Mouse (Mus musculus) thymus, adult 2 months (tissue): ENCODE results near the gene Fgfr2. TPM values are rescaled to one million over a fixed set of nuclear protein-coding genes. Genes with fewer than 3 reads are reported as not detected.

Experiments used
- DNase-seq: peaks from one replicate; pipeline ENCODE4 v3.0.0; 2021
- H3K27ac ChIP-seq: fragments of 200-500 bp; 2 replicates; pipeline ENCODE4 v1.5.1; 2012; ENCODE audit warnings: low read length, control low read depth; ENCODE audit not compliant: control insufficient read depth, insufficient read depth
- H3K27me3 ChIP-seq: fragments of 200-500 bp; 2 replicates; pipeline ENCODE4 v1.6.1; 2012; ENCODE audit warnings: mild to moderate bottlenecking, low read length, moderate library complexity, mixed read lengths; ENCODE audit not compliant: control insufficient read depth, insufficient read depth
- H3K36me3 ChIP-seq: fragments of 200-500 bp; 2 replicates; pipeline ENCODE4 v1.6.1; 2012; ENCODE audit warnings: mild to moderate bottlenecking, low read length, moderate library complexity; ENCODE audit not compliant: control insufficient read depth, insufficient read depth
- H3K4me1 ChIP-seq: fragments of 200-500 bp; replicated peaks from 2 replicates; pipeline ENCODE4 v1.6.1; 2012; ENCODE audit warnings: low read length; ENCODE audit not compliant: control insufficient read depth, insufficient read depth
- H3K4me3 ChIP-seq: fragments of 200-500 bp; 2 replicates; pipeline ENCODE4 v1.5.1; 2012; ENCODE audit warnings: mild to moderate bottlenecking, low read length, control low read depth, moderate library complexity; ENCODE audit not compliant: control insufficient read depth, insufficient read depth
- CTCF ChIP-seq: fragments of 200-500 bp; IDR thresholded peaks from 2 replicates; pipeline ENCODE4 v1.5.1; 2012; ENCODE audit warnings: mild to moderate bottlenecking, control low read depth, low read length, moderate library complexity, borderline replicate concordance; ENCODE audit not compliant: control insufficient read depth, poor library complexity, insufficient read depth; ENCODE audit errors: extremely low read depth
- POLR2A ChIP-seq: fragments of 200-500 bp; IDR thresholded peaks from 2 replicates; pipeline ENCODE4 v1.6.1; 2012; ENCODE audit warnings: mild to moderate bottlenecking, low read length, control low read depth, moderate library complexity; ENCODE audit not compliant: control insufficient read depth, poor library complexity, insufficient read depth; ENCODE audit errors: extremely low read depth
- WGBS: fragments of 180-500 bp; shearing (Covaris S2); methylation state at CpG from one replicate; pipeline ENCODE4 v1.1.7; 2018; 5-methylcytosine and 5-hydroxymethylcytosine counted together
- polyA plus RNA-seq: library from polyadenylated mRNA; depleted of rRNA; stranded (reverse); fragments of >200 nt; gene quantifications from 2 replicates; pipeline ENCODE4 v1.2.3, GENCODE M21; 2012

Gene Fgfr2
- polyA plus RNA-seq, 1 experiment, result 12.1 TPM

DNA sequence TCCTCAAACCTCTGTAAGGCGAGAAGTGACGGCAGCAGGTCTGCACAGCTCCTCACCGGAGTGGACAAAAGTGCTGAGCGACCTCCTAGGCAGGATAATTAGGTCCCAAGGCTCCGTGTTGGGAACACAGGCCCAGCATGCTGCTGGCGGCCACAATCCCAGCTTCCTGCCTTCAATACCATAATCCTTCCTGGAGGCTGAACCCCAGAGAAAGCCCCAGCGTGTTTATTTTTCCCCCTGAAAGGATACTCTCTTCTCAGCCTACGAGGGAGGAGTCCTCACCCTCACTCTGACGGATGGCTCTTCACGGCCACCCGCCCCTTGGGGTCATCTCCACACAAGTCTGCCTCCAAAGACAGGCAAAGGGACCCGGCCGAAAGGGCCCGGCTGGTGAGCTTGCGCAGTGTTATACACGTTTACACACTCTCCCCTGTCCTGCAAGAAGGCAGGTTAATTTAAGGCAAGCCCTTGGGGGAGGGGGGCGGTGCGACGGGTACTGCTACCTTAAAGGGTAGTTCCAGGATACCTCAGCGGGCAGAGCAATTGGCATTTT, 2859.3 kb downstream of the Fgfr2 start:
- Histone ChIP-seq H3K27ac (no peak overlapping the region), H3K4me3 (no peak overlapping the region), H3K27me3 (no peaks in the 10 kb centered on the region; the same call in 1 of the 2 replicates), H3K36me3 (no peaks in the 10 kb centered on the region), H3K4me1 (no peaks in the 10 kb centered on the region)
- 17% methylated on average over 20 of the region's 20 CpGs for WGBS
- DNase-seq, result no peak
- TF ChIP-seq POLR2A (no peak), CTCF (no peak)

GRCm38 (mm10) chr7:130263233-130263594, 2859.9 kb downstream of the Fgfr2 start:
- no peak overlapping the region for H3K27ac ChIP-seq

GRCm38 (mm10) chr7:130262528-130263232, 2860.5 kb downstream of the Fgfr2 start:
- Histone ChIP-seq H3K36me3 (no peaks in the 10 kb centered on the region), H3K4me3 (no peak overlapping the region), H3K27me3 (no peaks in the 10 kb centered on the region; the same call in 1 of the 2 replicates), H3K4me1 (no peaks in the 10 kb centered on the region), H3K27ac (no peak overlapping the region)
- DNase-seq, result no peak
- whole genome bisulfite sequencing, result 38% methylated on average over 17 of the region's 17 CpGs
- TF ChIP-seq POLR2A (no peak), CTCF (no peak)

More at GRCm38 (mm10) chr7:130263233-130263594, 2859.9 kb downstream of the Fgfr2 start:
- DNase-seq, result no peak
- H3K4me3 ChIP-seq, result no peak overlapping the region
- WGBS, result 47% methylated on average over 4 of the region's 4 CpGs
- H3K36me3 ChIP-seq, result no peaks in the 10 kb centered on the region
- no peaks in the 10 kb centered on the region for H3K4me1 ChIP-seq
- H3K27me3 ChIP-seq, result no peaks in the 10 kb centered on the region; the same call in 1 of the 2 replicates
- TF ChIP-seq POLR2A (no peak), CTCF (no peak)

DNA sequence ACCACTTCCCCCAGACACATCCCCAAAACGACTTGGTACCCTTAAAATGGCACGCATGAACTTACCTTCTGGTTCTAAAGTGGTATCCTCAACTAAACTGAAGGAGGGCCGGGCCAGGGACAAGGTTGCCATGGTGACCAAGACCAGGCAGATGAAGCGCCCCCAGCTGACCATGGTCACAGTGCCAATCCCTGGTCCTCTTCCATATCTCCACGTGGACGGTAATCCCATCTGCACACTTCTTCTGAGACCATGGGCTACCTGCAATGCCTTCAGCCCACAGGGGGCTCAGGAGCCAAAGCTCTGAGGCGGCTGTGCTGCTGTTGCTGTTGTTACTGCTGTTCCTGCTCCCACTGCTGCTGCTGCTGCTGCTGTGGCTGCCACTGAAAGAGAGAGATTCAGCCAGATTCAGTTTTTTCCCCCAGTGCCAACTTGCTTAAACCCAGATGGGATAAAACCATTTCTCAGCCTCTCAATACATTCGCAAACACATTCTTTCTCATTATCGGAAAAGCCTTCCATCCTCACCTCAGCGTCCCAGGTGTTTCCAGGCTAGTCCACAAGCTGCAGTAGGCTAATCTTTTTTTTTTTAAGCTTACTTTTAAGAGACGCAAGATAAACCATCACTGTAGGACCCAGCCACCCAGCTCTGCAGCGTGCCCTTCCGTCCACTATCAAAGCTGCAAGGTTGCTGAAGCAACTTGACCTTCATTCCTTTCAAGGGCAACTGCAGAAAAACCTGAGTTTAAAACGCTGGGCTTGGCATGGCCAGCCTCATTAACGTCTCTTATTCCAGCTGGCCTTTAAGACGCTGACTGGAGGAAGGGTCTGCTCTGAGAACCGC, 2861.2 kb downstream of the Fgfr2 start:
- WGBS, result 46% methylated on average over 17 of the region's 17 CpGs
- Histone ChIP-seq H3K36me3 (no peaks in the 10 kb centered on the region), H3K27ac (no peak overlapping the region), H3K4me1 (no peaks in the 10 kb centered on the region), H3K4me3 (no peak overlapping the region), H3K27me3 (no peaks in the 10 kb centered on the region; the same call in 1 of the 2 replicates)
- TF ChIP-seq CTCF (no peak), POLR2A (no peak)
- no peak for DNase-seq

GRCm38 (mm10) chr7:130260905-130261683, 2862.1 kb downstream of the Fgfr2 start:
- H3K27me3 ChIP-seq, result no peaks in the 10 kb centered on the region; the same call in 1 of the 2 replicates
- no peak overlapping the region for H3K27ac ChIP-seq
- TF ChIP-seq POLR2A (no peak), CTCF (no peak)
- H3K36me3 ChIP-seq, result no peaks in the 10 kb centered on the region
- H3K4me1 ChIP-seq, result no peaks in the 10 kb centered on the region
- 85% methylated on average over 20 of the region's 20 CpGs for WGBS
- H3K4me3 ChIP-seq, result no peak overlapping the region
- DNase-seq, result no peak

GRCm38 (mm10) chr7:130260060-130260459, 2863.1 kb downstream of the Fgfr2 start:
- H3K27me3 ChIP-seq, result no peaks in the 10 kb centered on the region; the same call in 1 of the 2 replicates
- H3K27ac ChIP-seq, result no peak overlapping the region
- no peak for DNase-seq
- no peaks in the 10 kb centered on the region for H3K36me3 ChIP-seq
- 17% methylated on average over 5 of the region's 5 CpGs for WGBS
- no peak overlapping the region for H3K4me3 ChIP-seq
- no peaks in the 10 kb centered on the region for H3K4me1 ChIP-seq
- TF ChIP-seq CTCF (no peak), POLR2A (no peak)
